Mouse (Mus musculus) duodenum, adult 2 months (tissue): ENCODE results near the gene Vmn1r78. TPM values are rescaled to one million over a fixed set of nuclear protein-coding genes. Genes with fewer than 3 reads are reported as not detected.

Experiments used
- polyA plus RNA-seq: library from polyadenylated mRNA; depleted of rRNA; stranded (reverse); fragments of >200 nt; gene quantifications from 2 replicates; pipeline ENCODE4 v1.2.3, GENCODE M21; 2012; ENCODE audit warnings: low replicate concordance; rRNA removed

The Vmn1r78 gene
- polyA plus RNA-seq = not detected in 2 replicates

DNA sequence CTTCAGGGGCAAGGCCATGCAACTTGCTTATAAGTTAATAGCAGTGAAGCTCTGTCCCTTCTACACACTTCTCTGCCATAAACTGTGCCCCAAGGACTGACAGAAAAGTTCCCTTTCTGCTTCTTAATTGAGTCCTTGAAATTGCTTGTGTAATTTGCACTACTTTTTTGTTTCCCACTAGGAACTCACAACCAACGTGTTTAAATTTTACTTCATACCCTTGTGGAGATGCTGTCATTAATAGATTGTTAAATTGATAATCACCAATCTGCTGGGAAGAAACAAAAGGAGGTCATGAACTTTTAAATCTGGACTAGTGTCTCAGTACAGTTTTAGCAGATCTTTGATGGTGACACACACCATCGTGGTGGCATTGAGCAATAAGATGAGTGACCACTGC is at the start of gene Vmn1r78:
Gene Vmn1r78 (plus strand): TSS at position 301 of the 400 bp plus-strand sequence.

DNA sequence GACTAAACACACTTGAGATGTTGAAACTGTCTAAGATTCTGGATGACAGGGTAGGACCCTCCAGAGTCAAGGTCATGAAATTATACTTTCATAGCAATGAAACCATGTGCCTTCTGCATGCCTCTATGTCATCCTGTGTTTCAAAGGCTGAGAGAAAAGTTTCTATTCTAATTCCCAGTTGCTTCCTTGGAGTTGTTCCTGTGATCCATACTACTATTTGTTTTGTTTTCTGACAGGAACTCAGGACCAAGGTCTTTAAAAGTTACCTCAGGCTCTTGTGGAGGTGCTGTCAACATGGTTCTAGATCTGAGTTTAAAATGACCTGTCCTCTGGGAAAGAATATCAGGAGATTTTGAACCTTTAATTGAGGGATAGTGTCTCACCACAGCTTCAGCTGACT is 20.9 kb downstream of the Vmn1r78 start, which contains the start of gene Vmn1r79:
Gene Vmn1r79 (plus strand): TSS at position 301 of the 400 bp plus-strand sequence.

DNA sequence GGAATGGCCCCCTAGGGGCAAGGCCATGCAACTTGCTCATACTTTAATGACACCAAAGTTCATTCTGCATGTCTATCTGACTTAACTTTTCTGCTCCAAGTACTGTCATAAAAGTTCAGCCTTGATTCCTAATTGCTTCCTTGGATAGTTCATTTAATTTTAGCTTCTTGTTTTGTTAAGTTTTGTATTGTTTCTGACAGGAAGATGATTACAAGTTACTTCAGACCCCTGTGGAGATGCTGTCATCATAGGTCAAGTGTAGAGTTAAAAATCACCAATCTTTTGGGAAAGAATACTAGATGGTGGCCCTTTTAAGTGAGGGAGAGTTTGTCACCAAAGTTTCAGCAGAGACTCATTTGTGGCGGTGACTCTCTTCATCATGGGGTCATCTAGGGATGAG is 38.9 kb downstream of the Vmn1r78 start, which contains the start of gene Vmn1r80:
Gene Vmn1r80 (plus strand): TSS at position 301 of the 400 bp plus-strand sequence.

Other genes with a start within 250 kb of the Vmn1r78 start
- not detected in 2 replicates for gene Vmn1r76, start 212.0 kb upstream of the Vmn1r78 start, polyA plus RNA-seq
- gene Vmn1r77, start 113.5 kb upstream of the Vmn1r78 start, polyA plus RNA-seq = not detected in 2 replicates
- gene Vmn1r79, start 21.0 kb downstream of the Vmn1r78 start, polyA plus RNA-seq = not detected in 2 replicates
- not detected in 2 replicates for gene Vmn1r80, start 39.0 kb downstream of the Vmn1r78 start, polyA plus RNA-seq
- gene Vmn1r81, start 118.0 kb downstream of the Vmn1r78 start, polyA plus RNA-seq = not detected in 2 replicates
- not detected in 2 replicates for gene Vmn1r82, start 150.2 kb downstream of the Vmn1r78 start, polyA plus RNA-seq
- not detected in 2 replicates for gene Vmn1r83, start 179.2 kb downstream of the Vmn1r78 start, polyA plus RNA-seq
- not detected in 2 replicates for gene Vmn1r84, start 219.0 kb downstream of the Vmn1r78 start, polyA plus RNA-seq